8 mouse cellular contexts compared by ENCODE assay signal in genomic region chr2:34372305-34373301, GRCm38 (mm10). TPM values are rescaled to one million over a fixed set of nuclear protein-coding genes. Genes with fewer than 3 reads are reported as not detected.
A peak's percentile ranks its signal among the peaks of the same experiment; 100 is the strongest.
DNase-seq lines count a peak whose midpoint lies in the region; ATAC-seq lines count a peak whose summit lies in the region.

Pbx3 (minus strand) TSS chr2:34373142.

- peak within 1 kb of the TSS; percentile 88 for H3K9ac ChIP-seq in intestine, embryonic 14.5 days (ENCODE audit: low read length)

- peak within 1 kb of the TSS; percentile 59 for H3K4me3 ChIP-seq in intestine, embryonic 14.5 days (ENCODE audit: low read depth, low read length)

- H3K27me3 ChIP-seq in intestine, embryonic 14.5 days (replicated peaks; ENCODE audit: control insufficient read depth, insufficient read depth, low read length): 0 out of 2 replicates have a peak, but pooled peaks cover 3% of the 10 kb centered on the region

- H3K4me1 ChIP-seq in intestine, embryonic 14.5 days (replicated peaks; ENCODE audit: control insufficient read depth, insufficient read depth, low read length): peaks cover 14% of the 10 kb centered on the region

- peak; percentile 95 for DNase-seq in adipocyte (ENCODE audit: low spot score)
- DNase-seq in embryo, embryonic 10 days (ENCODE audit: low spot score): peak; percentile 98
- DNase-seq in gastrocnemius, postnatal 14 days: peak; percentile 95
- peak; percentile 97 for DNase-seq in intestine, embryonic 14.5 days (ENCODE audit: low spot score)
- peak; percentile 88 to 90 for DNase-seq in left cerebral cortex, postnatal 14 days (ENCODE audit: low spot score in 2 of 2)
- DNase-seq in mesoderm, embryonic 11.5 days (ENCODE audit: low read depth, low spot score): peak; percentile 97
- peak; percentile 83 to 88 for DNase-seq in right cerebral cortex, postnatal 36 days (ENCODE audit: low spot score in 2 of 2)
- DNase-seq in yolk sac, embryonic 10.5 days (ENCODE audit: low spot score): peak; percentile 95

- H3K27ac ChIP-seq in intestine, embryonic 14.5 days (ENCODE audit: low read depth): peak within 1 kb of the TSS; percentile 97

- no peaks in the 10 kb centered on the region for H3K9me3 ChIP-seq in intestine, embryonic 14.5 days (ENCODE audit: control insufficient read depth, low read length)

- intact Hi-C loops in gastrocnemius, postnatal 14 days (cut with DNase I; ENCODE audit: low total_unique reads): no loop called here
- intact Hi-C loops in left cerebral cortex, postnatal 14 days (cut with DNase I): loop anchor here (10.0 kb wide), 2 partner anchors 142 to 398 kb away; no protein-coding TSS in a partner anchor

- ATAC-seq in intestine, embryonic 14.5 days (replicated peaks; ENCODE audit: low FRiP score, low TSS enrichment, low read depth): peak; percentile 93

- no peaks in the 10 kb centered on the region for H3K36me3 ChIP-seq in intestine, embryonic 14.5 days (ENCODE audit: control insufficient read depth, insufficient read depth, low read length)

- WGBS in intestine, embryonic 14.5 days: under 1% methylated on average over 58 of the region's 102 CpGs

- H3K4me2 ChIP-seq in intestine, embryonic 14.5 days (ENCODE audit: low read length): peak within 1 kb of the TSS; percentile 88

RNA-seq across cellular contexts. Expression of gene Pbx3, which starts in this region (rescaled TPM):
- 1 to 10 TPM; 4.0 to 4.4 TPM for total RNA-seq in gastrocnemius, postnatal 14 days (2021)
- 24.5 and 26.9 TPM in 2 replicates for polyA plus RNA-seq in intestine, embryonic 14.5 days (2014; fragmentation: Nextera tagmentation; extraction: Ambion mirVana)
- total RNA-seq in left cerebral cortex, postnatal 14 days (2021): 10 to 100 TPM; 11.2 to 17.0 TPM

Comparison
In these comparisons a context has a peak if more than half of its experiments do, and no peak if none do; other contexts are left out.
1. Peak in every context shown above with its lines: DNase-seq, ATAC-seq, H3K4me3 ChIP-seq and H3K27ac ChIP-seq.